Mouse (Mus musculus) ES-Bruce4 (cell line): ENCODE measurements around the gene Krba1.

Source experiments
- CTCF ChIP-seq: IDR thresholded peaks from one replicate; pipeline ENCODE4 v1.8.1; 2011; ENCODE audit warnings: low read depth, low read length
- POLR2A ChIP-seq: IDR thresholded peaks from one replicate; pipeline ENCODE4 v1.8.1; 2011; ENCODE audit warnings: low read length; ENCODE audit not compliant: insufficient read depth

DNA sequence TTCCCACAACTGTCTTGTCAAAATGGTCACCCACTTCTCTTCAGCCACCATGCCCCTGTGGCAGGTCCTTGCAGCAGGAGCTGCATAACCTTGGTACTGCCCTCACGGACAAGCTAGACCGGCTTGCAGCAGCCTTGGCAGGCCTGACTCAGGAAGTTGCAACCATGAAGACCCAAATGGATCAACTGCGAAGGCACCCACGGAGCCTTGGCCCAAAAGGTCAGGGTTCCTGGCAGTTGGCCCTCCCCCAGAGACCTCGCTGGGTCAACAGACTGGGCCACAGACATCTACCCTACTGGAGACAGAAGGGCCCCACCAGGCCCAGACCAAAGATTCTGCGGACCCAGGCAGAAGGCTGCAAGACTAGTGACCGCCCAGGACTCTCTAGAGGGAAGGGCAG, 20.2 kb downstream of the Krba1 start:
- TF ChIP-seq POLR2A, result no peak
- TF ChIP-seq CTCF, result no peak
